Mouse (Mus musculus): Measurements from ENCODE around the gene E2f1.
A peak's percentile ranks its signal among the peaks of the same experiment; 100 is the strongest.

E2f1 gene

GRCm38 (mm10) chr2:154569836-154570286, at the start of gene E2f1:
TSS of gene E2f1 (minus strand) at chr2:154569892.
- peak; percentile 90 to 95 for DNase-seq (ENCODE audit: low spot score in 2 of 2)

- DNase-seq (ENCODE audit: low spot score in 2 of 2): no peak
Observed at GRCm38 (mm10) chr2:154617061-154617460, 47.4 kb upstream of the E2f1 start.

GRCm38 (mm10) chr2:154615674-154616073, 46.0 kb upstream of the E2f1 start:
- DNase-seq (ENCODE audit: low spot score in 2 of 2): no peak

- DNase-seq (ENCODE audit: low spot score in 2 of 2): no peak
Observed at GRCm38 (mm10) chr2:154614841-154615576, 45.3 kb upstream of the E2f1 start.

- DNase-seq (ENCODE audit: low spot score in 2 of 2): peak; percentile 84 to 90
Observed at GRCm38 (mm10) chr2:154613118-154614115, 43.7 kb upstream of the E2f1 start, which contains the start of the genes Zfp341 and 4930519P11Rik. TSS of gene Zfp341 (plus strand) at chr2:154613297. TSS of gene 4930519P11Rik (minus strand) at chr2:154613437.

- no peak for DNase-seq (ENCODE audit: low spot score in 2 of 2)
Observed at GRCm38 (mm10) chr2:154609050-154609767, 39.5 kb upstream of the E2f1 start.

- no peak for DNase-seq (ENCODE audit: low spot score in 2 of 2)
Observed at GRCm38 (mm10) chr2:154606965-154607364, 37.3 kb upstream of the E2f1 start.

GRCm38 (mm10) chr2:154604156-154604555, 34.5 kb upstream of the E2f1 start:
- DNase-seq (ENCODE audit: low spot score in 2 of 2): no peak

- peak; percentile 99 to 100 for DNase-seq (ENCODE audit: low spot score in 2 of 2)
Observed at GRCm38 (mm10) chr2:154603638-154604153, 34.0 kb upstream of the E2f1 start, which contains the start of gene Pxmp4. TSS of gene Pxmp4 (minus strand) at chr2:154603708.

- DNase-seq (ENCODE audit: low spot score in 2 of 2): no peak
Observed at GRCm38 (mm10) chr2:154603007-154603637, 33.4 kb upstream of the E2f1 start.

- no peak for DNase-seq (ENCODE audit: low spot score in 2 of 2)
Observed at GRCm38 (mm10) chr2:154601324-154601723, 31.6 kb upstream of the E2f1 start.

- no peak for DNase-seq (ENCODE audit: low spot score in 2 of 2)
Observed at GRCm38 (mm10) chr2:154600586-154600985, 30.9 kb upstream of the E2f1 start.

GRCm38 (mm10) chr2:154597399-154597798, 27.7 kb upstream of the E2f1 start:
- DNase-seq (ENCODE audit: low spot score in 2 of 2): no peak

- peak in 1 of 2 experiments; percentile 35 for DNase-seq (ENCODE audit: low spot score in 2 of 2)
Observed at GRCm38 (mm10) chr2:154595775-154596174, 26.1 kb upstream of the E2f1 start.

- DNase-seq (ENCODE audit: low spot score in 2 of 2): no peak
Observed at GRCm38 (mm10) chr2:154593025-154593424, 23.3 kb upstream of the E2f1 start.

- DNase-seq (ENCODE audit: low spot score in 2 of 2): no peak
Observed at GRCm38 (mm10) chr2:154591239-154591638, 21.5 kb upstream of the E2f1 start.

GRCm38 (mm10) chr2:154589051-154589450, 19.4 kb upstream of the E2f1 start:
- DNase-seq (ENCODE audit: low spot score in 2 of 2): peak in 1 of 2 experiments; percentile 38

GRCm38 (mm10) chr2:154586405-154586804, 16.7 kb upstream of the E2f1 start:
- no peak for DNase-seq (ENCODE audit: low spot score in 2 of 2)

- DNase-seq (ENCODE audit: low spot score in 2 of 2): no peak
Observed at GRCm38 (mm10) chr2:154584931-154585601, 15.4 kb upstream of the E2f1 start.

All from frontal cortex, postnatal 36 days (tissue).